Mouse (Mus musculus) heart, adult 8-10 months (tissue): ENCODE measurements around the gene Tmem131l. TPM values are rescaled to one million over a fixed set of nuclear protein-coding genes. Genes with fewer than 3 reads are reported as not detected.

Source experiments
- DNase-seq: peaks from one replicate; pipeline ENCODE4 v3.0.0; 2022; ENCODE audit warnings: low spot score
- total RNA-seq, 4 experiments: library from RNA; stranded (reverse); gene quantifications; 2 replicates each; pipeline ENCODE4 v1.2.4; 2022

Gene Tmem131l
- total RNA-seq, 4 experiments from 2014 or later = 17.6 to 25.0 (median 21.0) TPM

DNA sequence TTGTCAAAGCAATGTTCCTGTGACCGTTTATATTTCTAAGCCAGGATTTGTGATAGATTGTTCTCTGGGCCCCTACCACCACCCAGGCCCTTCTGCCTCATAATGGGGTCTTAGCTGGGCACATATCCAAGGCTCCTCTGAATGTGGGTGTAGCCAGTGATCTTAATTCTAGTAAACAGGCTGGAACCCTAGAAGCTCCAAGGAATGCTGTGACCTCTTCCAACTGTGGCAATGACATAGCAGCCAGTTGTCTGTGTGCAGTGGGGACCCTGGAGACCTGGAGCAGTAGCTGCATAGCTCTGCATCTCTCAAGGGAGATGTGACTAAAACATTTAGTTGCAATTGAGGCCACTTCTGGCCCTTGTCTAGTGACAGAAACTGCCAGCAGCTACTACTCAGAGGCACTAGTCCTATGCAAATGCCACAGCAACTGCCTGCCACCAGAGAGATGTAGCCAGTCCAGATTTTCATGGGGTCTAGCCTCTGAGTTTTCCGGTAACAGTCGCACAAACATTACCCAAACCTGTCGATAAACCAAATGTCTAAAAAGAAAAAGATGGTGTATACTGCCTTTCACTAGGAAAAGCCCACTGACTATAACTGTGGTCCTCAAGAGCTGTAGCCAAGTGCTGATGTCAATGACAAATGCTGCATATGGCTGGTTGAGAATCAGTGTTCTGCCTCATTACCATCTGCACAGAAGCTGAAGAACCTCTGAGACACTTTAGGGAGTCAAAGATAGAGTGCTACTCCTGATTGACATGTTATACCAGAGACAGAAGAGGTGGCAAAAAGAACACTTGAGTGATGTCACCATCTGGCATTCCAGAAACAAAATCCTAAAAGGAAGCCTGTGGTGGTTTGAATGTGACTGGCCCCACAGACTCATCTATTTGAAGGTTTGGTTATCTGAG is 61.2 kb downstream of the Tmem131l start:
- DNase-seq = no peak

- DNase-seq = no peak
Measured at GRCm38 (mm10) chr3:83977817-83978216, 62.2 kb downstream of the Tmem131l start.

DNA sequence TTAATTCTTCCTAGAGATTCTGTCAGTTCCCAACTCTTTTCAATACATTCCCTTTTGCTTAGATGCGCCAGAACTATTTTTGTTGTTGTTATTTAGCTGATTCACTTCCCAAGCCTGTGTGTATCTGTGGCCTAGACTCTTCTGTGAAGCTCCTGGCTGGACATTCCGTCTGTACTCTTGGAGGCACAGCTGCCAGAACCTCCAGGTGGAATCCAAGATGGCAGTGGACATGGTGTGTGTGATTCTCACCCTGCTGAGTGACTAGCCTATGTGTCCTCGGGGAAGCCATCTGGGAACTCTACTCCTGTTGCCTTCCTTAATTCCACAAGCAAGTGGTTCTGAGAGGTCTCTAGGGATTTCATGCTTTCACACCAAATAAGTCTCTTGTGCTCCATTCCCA is 63.8 kb downstream of the Tmem131l start:
- no peak for DNase-seq

DNA sequence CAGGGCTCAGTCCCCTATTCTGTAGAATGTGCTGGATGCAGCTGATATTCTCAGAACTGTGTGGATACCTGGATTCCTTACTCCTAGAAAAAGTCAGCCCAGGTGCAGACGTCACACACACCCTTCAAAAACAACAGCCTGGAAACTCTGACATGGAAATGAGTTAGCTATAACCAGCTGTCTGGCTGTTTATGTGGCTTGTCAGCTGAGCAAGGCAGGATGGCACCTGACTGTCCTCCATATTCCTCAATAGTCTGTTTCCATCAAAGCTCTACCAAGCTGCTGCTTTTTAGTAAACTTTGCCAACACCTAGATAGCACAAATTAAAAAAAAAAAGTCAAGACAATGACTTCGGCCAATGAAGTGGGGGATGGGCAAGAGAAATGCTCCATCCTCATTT is 66.6 kb downstream of the Tmem131l start:
- DNase-seq = no peak

GRCm38 (mm10) chr3:83970629-83971028 is 69.3 kb downstream of the Tmem131l start:
- no peak for DNase-seq

DNA sequence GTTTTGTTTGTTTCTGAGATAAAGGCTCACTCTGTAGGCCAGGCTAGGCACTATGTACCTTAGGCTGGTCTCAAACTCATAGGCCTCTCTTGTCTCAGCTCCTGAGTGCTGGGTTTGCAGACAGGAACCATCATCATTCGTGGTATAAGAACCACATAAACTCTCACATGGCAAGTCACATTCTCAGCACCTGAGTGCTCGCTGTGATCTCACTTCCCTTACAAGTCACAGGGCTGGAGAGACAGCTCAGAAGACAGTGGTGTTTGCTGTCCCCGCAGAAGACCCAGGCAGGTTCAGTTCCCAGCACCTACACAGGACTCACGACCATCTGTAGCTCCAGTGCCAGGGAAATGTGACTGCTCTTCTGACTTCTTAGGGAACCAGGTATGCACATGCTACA is 70.9 kb downstream of the Tmem131l start:
- DNase-seq = no peak

- DNase-seq = no peak
Measured at GRCm38 (mm10) chr3:83967791-83968190, 72.2 kb downstream of the Tmem131l start.

GRCm38 (mm10) chr3:83965333-83965732 is 74.6 kb downstream of the Tmem131l start:
- DNase-seq = no peak

- no peak for DNase-seq
Measured at GRCm38 (mm10) chr3:83963705-83964104, 76.3 kb downstream of the Tmem131l start.

DNA sequence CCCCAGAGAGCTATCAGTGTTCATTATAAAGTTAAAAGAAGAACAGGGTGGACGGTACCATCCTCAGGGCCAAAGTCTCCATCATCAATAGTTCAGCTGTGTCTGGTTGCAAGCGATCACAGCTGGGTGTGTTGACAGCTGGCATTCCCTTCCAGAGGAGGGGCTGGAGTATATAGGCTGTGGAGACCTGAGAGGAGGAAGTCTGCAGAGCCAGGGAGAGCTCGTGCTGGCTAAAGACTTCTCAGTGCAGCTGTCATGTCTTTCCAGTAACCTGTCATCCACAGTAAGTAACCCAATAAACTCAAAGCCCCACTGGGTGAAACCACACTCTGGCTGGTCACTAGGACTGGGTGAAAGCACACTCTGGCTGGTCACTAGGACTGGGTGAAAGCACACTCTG is 77.4 kb downstream of the Tmem131l start:
- no peak for DNase-seq

- no peak for DNase-seq
Measured at GRCm38 (mm10) chr3:83962076-83962475, 77.9 kb downstream of the Tmem131l start.

DNA sequence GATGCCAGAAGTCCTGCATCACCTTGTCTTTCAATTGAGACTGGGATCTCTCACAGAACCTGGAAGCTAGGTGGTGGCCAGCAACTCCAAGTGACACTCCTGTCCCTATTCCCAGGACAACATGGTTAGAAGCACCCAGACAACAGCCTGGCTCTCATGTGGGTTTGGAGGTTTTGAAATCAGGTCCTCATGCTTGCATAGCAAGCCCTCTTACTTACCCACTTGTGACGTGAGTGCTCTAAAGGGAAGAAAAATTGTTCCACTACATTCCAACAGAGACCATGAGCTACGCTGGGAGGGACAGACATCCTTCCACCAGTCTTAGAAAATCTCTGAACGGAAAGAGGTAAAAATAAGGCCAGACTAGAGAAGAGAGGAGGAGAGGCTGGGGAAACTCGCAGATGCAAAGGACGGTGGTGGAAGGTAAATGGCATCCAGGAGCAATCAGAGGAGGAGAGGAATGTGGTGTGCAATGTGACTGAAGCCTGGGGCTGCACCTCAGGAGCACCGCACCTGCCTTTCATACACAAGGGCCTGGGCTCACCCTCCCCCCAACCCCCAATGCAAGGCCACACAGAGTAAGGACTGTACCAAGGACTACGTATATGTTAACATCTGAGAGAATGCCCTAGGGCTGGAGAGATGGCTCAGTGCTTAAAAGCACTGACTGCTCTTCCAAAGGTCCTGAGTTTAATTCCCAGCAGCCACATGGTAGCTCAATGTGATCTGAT is 80.9 kb downstream of the Tmem131l start:
- DNase-seq = no peak

DNA sequence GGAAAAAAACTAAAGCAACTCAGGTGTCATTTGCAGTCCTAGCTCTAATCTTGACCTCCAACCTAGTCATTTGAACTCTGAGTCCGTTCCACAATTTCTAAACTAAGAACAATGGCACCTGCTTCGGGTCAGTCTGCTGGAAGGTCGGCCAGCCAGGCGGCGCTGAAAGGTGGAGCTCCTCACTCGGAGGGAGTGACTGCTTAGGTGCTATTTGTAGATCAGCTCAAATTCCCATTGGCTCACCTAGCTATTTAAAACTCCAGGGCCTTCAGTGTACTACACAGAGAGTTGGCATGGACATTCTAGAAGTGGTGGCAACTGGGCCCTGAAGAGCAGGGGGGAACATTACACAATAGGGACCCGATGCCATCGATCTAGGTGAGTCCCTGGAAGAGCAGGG is 86.1 kb downstream of the Tmem131l start:
- peak; percentile 49 for DNase-seq

GRCm38 (mm10) chr3:83948801-83949200 is 91.2 kb downstream of the Tmem131l start:
- DNase-seq = no peak

GRCm38 (mm10) chr3:83947476-83948245 is 92.3 kb downstream of the Tmem131l start:
- peak; percentile 28 for DNase-seq

DNA sequence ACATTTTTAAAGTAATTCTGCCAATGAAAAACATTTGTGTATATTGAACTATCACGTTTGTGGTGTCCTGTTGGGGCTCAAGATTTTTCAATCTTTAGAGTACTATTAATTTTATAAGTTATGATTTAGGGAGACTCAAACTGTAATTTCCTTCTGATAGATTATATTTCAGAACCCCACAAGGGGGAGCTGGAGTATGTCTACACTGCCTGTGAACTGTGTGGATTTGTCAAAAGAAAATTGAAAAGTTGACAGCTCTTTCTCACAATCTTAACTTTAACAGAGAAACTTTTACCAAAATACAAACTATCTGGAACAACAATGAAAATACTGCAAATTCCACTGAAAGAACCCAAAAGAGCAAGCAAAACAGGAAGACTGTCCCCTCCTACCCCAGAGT is 93.1 kb downstream of the Tmem131l start:
- DNase-seq = peak; percentile 44

- no peak for DNase-seq
Measured at GRCm38 (mm10) chr3:83943691-83944090, 96.3 kb downstream of the Tmem131l start.

GRCm38 (mm10) chr3:83943212-83943611 is 96.8 kb downstream of the Tmem131l start:
- DNase-seq = no peak

GRCm38 (mm10) chr3:83941921-83942320 is 98.1 kb downstream of the Tmem131l start:
- no peak for DNase-seq

DNA sequence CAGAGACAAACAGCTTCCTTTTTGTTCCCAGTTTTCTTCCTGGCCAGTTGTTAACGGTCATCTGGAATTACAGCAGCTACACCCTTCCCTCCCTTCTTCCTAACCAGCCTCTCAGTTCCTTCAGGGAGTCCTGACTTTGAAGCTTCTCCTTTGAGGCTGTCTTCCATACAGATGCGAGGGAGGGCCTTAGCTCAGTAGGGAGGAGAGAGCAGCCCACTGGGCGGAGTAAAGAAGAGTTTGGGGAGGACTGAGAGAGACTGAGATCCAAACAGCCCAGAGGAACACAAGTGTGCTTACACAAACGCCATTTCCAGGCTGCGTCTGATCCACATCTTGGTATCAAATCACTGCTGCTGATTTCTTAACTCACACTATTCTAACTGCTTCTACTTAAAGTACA is 101.1 kb downstream of the Tmem131l start:
- no peak for DNase-seq

- no peak for DNase-seq
Measured at GRCm38 (mm10) chr3:83934514-83934913, 105.5 kb downstream of the Tmem131l start.
